Mouse (Mus musculus): Measurements from ENCODE around the gene Fgfr2. TPM values are rescaled to one million over a fixed set of nuclear protein-coding genes. Genes with fewer than 3 reads are reported as not detected.
A peak's percentile ranks its signal among the peaks of the same experiment; 100 is the strongest.

Fgfr2 gene
- polyA plus RNA-seq, 1 experiment from 2014 or later, result 104 TPM

DNA sequence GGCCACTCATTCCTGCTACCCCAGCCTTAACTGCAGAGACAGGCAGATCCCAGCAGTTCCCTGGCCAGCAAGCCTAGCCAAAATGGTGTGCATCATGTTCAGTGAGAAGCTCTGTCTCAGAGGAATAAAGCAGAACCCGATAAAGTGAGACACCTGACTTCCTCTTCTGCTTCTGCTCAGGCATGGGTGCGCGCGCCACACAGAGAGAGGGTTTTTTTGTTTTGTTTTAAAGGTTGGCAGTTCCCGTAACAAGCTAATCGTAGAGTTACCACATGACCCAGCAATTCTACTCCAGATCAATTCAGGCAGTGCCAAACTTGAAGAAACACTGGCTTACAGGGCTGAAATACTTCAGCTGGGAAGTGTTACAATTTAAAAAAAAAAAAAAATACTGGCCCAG is 554.3 kb downstream of the Fgfr2 start:
- Histone ChIP-seq H3K4me1 (peaks cover 20% of the 10 kb centered on the region), H3K4me3 (replicated peaks) (no peak overlapping the region), H3K27ac (no peak overlapping the region), H3K9me3 (no peaks in the 10 kb centered on the region), H3K4me2 (no peak overlapping the region), H3K27me3 (replicated peaks) (no peaks in the 10 kb centered on the region), H3K36me3 (peaks cover 18% of the 10 kb centered on the region), H3K9ac (no peak overlapping the region)
- 92% methylated on average over 6 of the region's 6 CpGs for WGBS
- no peak for ATAC-seq (ENCODE audit: insufficient read depth, low FRiP score, low read depth)

DNA sequence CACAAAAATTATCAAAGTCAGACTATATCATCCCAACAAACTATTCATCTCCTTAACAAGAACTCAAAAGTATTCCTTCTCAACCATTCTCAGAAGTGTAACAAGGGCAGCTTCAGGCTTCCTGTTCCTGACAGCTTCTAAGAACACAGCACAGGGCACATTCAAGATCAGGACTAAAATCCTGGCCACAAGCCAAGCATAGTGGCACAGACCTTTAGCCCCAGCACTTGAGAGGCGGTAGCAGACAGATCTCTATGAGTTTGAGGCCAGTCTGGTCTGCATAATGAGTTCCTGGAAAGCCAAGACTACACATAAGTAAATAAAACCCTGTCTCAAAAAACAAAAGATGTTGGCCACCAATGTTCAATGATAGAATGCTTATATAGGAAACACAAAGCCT is 557.3 kb downstream of the Fgfr2 start:
- Histone ChIP-seq H3K4me2 (no peak overlapping the region), H3K27ac (no peak overlapping the region), H3K9me3 (no peaks in the 10 kb centered on the region), H3K9ac (no peak overlapping the region), H3K4me1 (0 out of 2 replicates have a peak, but pooled peaks cover 12% of the 10 kb centered on the region), H3K4me3 (replicated peaks) (no peak overlapping the region), H3K36me3 (peaks cover 36% of the 10 kb centered on the region), H3K27me3 (replicated peaks) (no peaks in the 10 kb centered on the region)
- no peak for ATAC-seq (ENCODE audit: insufficient read depth, low FRiP score, low read depth)
- WGBS, result 57% methylated on average over 1 of the region's 1 CpGs

DNA sequence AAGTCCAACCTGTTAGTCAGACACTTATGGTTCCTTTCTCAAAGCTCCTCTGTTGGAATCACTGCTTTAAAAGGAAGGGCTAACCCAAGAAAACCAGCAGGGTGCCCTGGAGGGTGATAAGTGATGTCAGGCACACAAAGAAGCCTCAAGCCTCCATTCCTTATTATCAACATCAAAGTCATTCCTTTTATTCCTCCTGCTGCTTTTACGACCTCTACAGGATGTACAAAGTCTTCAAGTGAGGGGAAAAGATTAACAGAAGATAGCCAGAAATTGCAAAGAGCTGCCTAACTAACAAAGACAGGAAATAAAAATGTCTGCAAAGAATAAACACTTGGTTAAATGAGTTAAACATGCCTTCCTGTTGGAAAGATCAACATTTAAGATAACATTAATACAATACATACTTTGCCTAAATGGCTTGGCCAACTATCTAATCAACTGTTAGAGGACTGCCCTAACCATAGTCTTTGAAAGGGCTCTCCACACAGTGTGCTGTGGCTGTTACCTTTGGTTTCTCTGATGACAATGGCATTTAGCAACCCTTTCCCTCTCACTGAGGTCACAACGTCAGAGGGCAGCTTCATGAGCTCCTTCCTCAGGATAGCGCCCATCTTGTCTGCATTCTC is 563.9 kb downstream of the Fgfr2 start:
- Histone ChIP-seq H3K4me2 (no peak overlapping the region), H3K36me3 (peaks cover 43% of the 10 kb centered on the region), H3K27me3 (replicated peaks) (no peaks in the 10 kb centered on the region), H3K27ac (no peak overlapping the region), H3K4me3 (replicated peaks) (no peak overlapping the region), H3K4me1 (no peaks in the 10 kb centered on the region), H3K9ac (no peak overlapping the region), H3K9me3 (no peaks in the 10 kb centered on the region)
- 40% methylated on average over 3 of the region's 3 CpGs for WGBS
- no peak for ATAC-seq (ENCODE audit: insufficient read depth, low FRiP score, low read depth)

DNA sequence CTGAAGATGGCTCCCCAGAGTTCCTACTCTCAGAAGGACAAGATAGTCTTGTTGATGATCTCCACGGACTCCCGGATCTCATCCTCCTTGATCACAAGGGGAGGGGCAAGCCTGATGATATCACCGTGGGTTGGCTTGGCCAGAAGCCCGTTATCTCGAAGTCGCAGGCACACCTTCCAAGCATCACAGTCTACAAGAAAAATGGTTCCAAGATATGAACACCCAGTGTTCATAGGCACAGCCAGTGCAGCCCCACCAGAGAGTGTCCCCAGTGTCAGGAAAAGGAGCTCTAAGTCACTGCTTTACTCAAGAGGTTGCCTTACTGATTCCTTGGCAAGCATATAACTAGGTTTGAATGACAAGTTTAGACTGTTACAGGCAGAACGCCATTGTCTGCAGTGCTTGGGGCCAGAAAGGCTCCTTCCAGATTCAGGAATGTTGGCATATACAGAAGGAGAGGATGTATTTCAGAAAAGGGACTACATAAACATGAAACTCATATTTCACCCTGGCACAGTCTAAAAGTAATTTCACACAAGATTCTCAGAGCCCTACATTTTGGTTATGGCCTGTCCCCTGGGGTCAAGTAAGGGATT is 564.9 kb downstream of the Fgfr2 start:
- H3K27ac ChIP-seq, result no peak overlapping the region
- H3K36me3 ChIP-seq, result peaks cover 35% of the 10 kb centered on the region
- no peak overlapping the region for H3K4me2 ChIP-seq
- no peak overlapping the region for H3K4me3 ChIP-seq (replicated peaks)
- no peak for ATAC-seq (ENCODE audit: insufficient read depth, low FRiP score, low read depth)
- no peaks in the 10 kb centered on the region for H3K9me3 ChIP-seq
- H3K9ac ChIP-seq, result no peak overlapping the region
- H3K27me3 ChIP-seq (replicated peaks), result no peaks in the 10 kb centered on the region
- no peaks in the 10 kb centered on the region for H3K4me1 ChIP-seq
- WGBS, result 77% methylated on average over 7 of the region's 7 CpGs

DNA sequence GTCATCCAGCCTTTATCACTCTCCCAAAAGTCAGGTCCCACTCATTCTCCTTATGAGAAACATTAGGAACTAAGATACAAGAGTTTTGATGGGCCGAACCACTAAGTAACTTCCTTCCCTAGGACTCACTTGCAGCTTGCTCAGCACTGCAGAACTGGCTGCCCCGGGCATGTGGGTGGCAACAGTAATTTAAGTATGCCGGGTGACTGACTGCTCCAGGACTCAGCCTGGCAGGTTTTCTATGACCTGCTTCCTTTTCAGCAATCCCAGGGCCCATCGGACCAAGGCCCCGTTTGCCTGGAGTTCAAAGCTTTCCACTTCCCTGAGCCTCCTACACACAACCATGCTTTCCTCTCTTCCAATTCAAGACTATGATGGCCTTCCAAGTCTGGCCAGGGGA is 566.6 kb downstream of the Fgfr2 start:
- Histone ChIP-seq H3K27me3 (replicated peaks) (no peaks in the 10 kb centered on the region), H3K36me3 (peaks cover 24% of the 10 kb centered on the region), H3K27ac (no peak overlapping the region), H3K4me2 (no peak overlapping the region), H3K9ac (no peak overlapping the region), H3K4me1 (no peaks in the 10 kb centered on the region), H3K9me3 (no peaks in the 10 kb centered on the region), H3K4me3 (replicated peaks) (no peak overlapping the region)
- no peak for ATAC-seq (ENCODE audit: insufficient read depth, low FRiP score, low read depth)
- 83% methylated on average over 5 of the region's 5 CpGs for WGBS

DNA sequence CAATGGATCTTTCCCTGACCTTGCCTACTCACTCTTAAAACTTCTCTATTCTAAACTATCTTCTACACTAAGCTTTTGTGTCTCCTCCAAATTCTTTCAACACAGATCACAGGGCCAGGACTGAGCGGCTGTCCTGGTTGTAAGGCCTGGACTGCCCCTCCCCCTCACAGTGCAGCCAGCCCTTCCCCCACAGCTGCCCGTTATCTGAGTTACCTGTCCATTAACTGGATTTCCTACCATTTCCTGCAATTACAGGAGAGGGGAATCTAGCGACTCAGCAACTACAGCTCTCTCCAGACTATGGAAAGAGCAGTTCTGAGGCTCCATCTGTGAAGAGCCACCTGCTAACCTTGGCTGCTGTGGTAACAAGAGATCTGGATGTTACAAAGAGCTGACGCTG is 567.2 kb downstream of the Fgfr2 start:
- H3K27ac ChIP-seq, result no peak overlapping the region
- H3K36me3 ChIP-seq, result peaks cover 21% of the 10 kb centered on the region
- WGBS, result 32% methylated on average over 4 of the region's 4 CpGs
- ATAC-seq (ENCODE audit: insufficient read depth, low FRiP score, low read depth), result no peak
- H3K27me3 ChIP-seq (replicated peaks), result no peaks in the 10 kb centered on the region
- no peak overlapping the region for H3K4me3 ChIP-seq (replicated peaks)
- no peak overlapping the region for H3K9ac ChIP-seq
- H3K4me2 ChIP-seq, result no peak overlapping the region
- no peaks in the 10 kb centered on the region; the same call in 1 of the 2 replicates for H3K4me1 ChIP-seq
- H3K9me3 ChIP-seq, result no peaks in the 10 kb centered on the region

DNA sequence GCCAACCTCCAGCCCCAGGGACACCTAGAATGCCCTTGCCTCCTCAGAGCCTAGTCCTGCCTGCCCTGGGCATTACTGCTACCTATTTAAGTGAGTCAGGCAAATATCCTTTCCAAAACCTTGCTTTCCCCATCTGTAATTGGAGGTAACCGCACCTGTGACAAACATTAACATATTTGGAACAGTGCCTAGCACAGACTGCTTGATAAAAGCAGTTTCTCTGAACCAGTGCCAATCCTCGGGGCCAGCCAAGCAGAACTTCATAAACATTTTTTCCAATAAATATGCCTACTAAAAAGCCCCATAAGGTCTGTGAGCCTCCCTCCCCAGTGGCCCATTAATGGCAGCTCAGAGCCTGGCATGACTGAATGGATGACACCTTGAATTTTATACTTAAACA is 569.1 kb downstream of the Fgfr2 start:
- WGBS, result 57% methylated on average over 2 of the region's 2 CpGs
- Histone ChIP-seq H3K9ac (no peak overlapping the region), H3K36me3 (peaks cover 14% of the 10 kb centered on the region), H3K4me2 (no peak overlapping the region), H3K4me3 (replicated peaks) (no peak overlapping the region), H3K4me1 (no peaks in the 10 kb centered on the region; the same call in 1 of the 2 replicates), H3K27ac (no peak overlapping the region), H3K27me3 (replicated peaks) (no peaks in the 10 kb centered on the region), H3K9me3 (no peaks in the 10 kb centered on the region)
- no peak for ATAC-seq (ENCODE audit: insufficient read depth, low FRiP score, low read depth)

DNA sequence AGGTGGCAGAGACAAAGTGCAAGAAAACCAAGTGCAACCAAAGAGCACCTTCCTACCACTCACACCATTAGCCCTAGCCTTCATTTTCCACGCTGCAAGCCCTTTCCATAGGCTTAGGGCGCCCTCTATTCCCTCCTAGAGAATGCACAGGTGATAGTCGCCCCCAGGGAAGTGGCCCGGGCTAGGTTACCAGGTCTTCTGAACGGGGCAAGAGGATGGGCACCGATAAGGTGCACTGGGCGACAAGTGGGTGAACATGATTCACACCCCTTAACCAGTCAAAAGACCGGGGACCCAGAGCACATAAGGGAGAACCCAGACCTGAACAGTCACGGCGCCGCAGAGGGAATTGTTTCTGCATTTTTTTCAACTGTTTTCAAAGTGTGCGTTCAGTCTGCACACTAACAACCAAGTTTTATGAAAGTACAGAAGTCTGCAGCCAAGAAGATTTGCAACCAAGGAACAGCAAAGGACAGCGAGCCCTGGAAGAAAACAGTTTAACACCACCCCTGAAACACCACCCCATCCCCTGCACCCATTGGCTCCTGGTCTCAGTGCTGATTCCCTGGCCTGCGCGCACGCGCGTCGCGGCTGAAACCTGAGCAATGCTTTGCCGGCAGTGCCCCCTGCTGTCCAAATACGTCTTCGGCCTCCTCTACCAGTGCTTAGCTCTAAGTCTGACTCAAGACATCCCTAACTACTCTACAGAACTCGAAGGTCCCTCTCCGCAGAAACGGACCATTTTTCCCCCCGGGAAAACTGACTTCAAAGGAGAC is 571.6 kb downstream of the Fgfr2 start:
- peak overlapping the region; percentile 38; the same call in 1 of the 2 replicates for H3K9ac ChIP-seq
- ATAC-seq (ENCODE audit: insufficient read depth, low FRiP score, low read depth), result peak; percentile 92
- no peaks in the 10 kb centered on the region for H3K9me3 ChIP-seq
- peak overlapping the region; percentile 57; the same call in 1 of the 2 replicates for H3K27ac ChIP-seq
- H3K4me1 ChIP-seq, result no peaks in the 10 kb centered on the region; the same call in 1 of the 2 replicates
- 1% methylated on average over 27 of the region's 27 CpGs for WGBS
- H3K27me3 ChIP-seq (replicated peaks), result no peaks in the 10 kb centered on the region
- no peaks in the 10 kb centered on the region for H3K36me3 ChIP-seq
- peak overlapping the region; percentile 90 for H3K4me2 ChIP-seq
- H3K4me3 ChIP-seq (replicated peaks), result peak overlapping the region; percentile 52

DNA sequence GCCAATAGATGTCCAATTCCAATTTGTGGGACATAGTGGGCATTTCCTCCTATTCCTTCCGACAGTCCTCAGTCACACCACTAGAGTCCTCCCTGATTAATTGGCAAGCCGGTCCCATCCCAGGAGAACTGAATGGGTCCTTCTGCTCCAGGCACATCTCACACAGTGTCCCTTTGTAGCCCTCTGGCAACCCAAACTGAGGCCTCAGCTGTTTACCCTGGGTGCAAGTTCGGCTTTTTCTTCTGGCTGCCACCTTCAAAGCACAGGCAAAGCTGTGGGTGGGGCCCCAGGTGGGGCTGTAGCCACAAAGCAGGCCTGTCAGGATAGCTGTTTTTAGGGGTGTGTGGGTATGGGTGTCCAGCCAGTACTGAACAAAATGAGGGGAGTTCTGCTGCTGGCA is 576.0 kb downstream of the Fgfr2 start:
- Histone ChIP-seq H3K4me2 (no peak overlapping the region), H3K27ac (no peak overlapping the region), H3K36me3 (no peaks in the 10 kb centered on the region), H3K4me1 (no peaks in the 10 kb centered on the region; the same call in 1 of the 2 replicates), H3K9ac (no peak overlapping the region), H3K4me3 (replicated peaks) (no peak overlapping the region), H3K27me3 (replicated peaks) (no peaks in the 10 kb centered on the region), H3K9me3 (no peaks in the 10 kb centered on the region)
- 71% methylated on average over 3 of the region's 3 CpGs for WGBS
- no peak for ATAC-seq (ENCODE audit: insufficient read depth, low FRiP score, low read depth)

DNA sequence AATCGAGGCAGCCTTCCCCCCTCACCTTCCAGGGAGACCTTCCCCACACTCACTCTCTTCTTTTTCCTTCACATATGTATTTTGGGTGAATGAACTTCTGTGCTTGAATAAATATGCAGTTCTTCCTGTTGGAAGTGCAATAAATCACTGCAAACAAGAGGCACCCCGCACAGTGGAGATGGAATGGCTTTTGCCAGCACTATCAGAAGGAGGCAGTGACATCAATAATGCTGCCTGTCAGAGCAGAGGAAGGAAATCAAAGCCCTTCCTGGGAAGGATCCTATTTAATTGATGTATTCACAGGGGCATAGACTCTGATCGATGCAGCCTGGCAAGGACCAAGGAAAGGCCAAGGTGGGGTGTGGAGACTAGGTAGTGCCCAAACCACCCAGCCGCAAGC is 580.7 kb downstream of the Fgfr2 start:
- no peaks in the 10 kb centered on the region for H3K27me3 ChIP-seq (replicated peaks)
- H3K4me2 ChIP-seq, result no peak overlapping the region
- H3K27ac ChIP-seq, result no peak overlapping the region
- no peak for ATAC-seq (ENCODE audit: insufficient read depth, low FRiP score, low read depth)
- H3K36me3 ChIP-seq, result no peaks in the 10 kb centered on the region
- H3K4me3 ChIP-seq (replicated peaks), result no peak overlapping the region
- 43% methylated on average over 4 of the region's 4 CpGs for WGBS
- H3K4me1 ChIP-seq, result no peaks in the 10 kb centered on the region
- H3K9ac ChIP-seq, result no peak overlapping the region
- no peaks in the 10 kb centered on the region for H3K9me3 ChIP-seq

DNA sequence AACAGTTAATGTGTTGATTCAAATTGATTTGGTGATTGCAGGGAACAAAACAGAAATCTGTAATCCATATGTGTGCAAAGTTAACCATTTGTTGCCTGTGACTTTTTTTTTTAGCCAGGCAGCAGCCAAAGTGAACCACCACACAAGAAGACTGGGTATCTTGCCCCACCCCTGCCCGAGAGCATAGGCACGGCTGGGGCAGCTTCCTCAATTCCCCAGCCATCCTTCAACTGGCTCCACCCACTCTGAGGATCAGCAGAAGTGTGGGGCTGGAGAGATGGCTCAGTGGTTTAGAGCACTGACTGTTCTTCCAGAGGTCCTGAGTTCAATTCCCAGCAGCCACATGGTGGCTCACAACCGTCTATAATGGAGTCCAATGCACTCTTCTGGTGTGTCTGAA is 581.6 kb downstream of the Fgfr2 start:
- Histone ChIP-seq H3K4me1 (no peaks in the 10 kb centered on the region), H3K27me3 (replicated peaks) (no peaks in the 10 kb centered on the region), H3K27ac (no peak overlapping the region), H3K4me2 (no peak overlapping the region), H3K9ac (no peak overlapping the region), H3K4me3 (replicated peaks) (no peak overlapping the region), H3K36me3 (no peaks in the 10 kb centered on the region), H3K9me3 (no peaks in the 10 kb centered on the region)
- WGBS, result 63% methylated on average over 3 of the region's 3 CpGs
- ATAC-seq (ENCODE audit: insufficient read depth, low FRiP score, low read depth), result no peak

DNA sequence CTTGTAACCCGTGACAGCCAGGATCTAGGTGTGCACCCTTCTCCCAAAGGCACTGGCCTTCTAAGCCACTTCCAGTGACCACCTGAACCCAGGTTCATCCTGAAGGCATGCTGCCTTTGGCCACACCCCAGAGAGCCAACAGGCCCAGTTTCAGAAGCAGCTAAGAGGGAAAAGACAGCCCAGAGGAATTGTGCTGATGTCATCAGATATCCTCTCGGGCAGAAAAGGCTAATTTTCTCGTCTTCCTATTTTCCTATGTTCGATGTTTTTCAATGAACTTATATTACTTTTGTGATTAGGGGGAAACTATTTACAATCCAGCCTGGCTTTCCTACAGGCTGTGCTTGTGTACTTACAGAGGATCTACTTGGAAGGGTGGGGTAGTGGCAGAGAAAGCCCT is 582.6 kb downstream of the Fgfr2 start:
- H3K36me3 ChIP-seq, result no peaks in the 10 kb centered on the region
- H3K4me2 ChIP-seq, result no peak overlapping the region
- ATAC-seq (ENCODE audit: insufficient read depth, low FRiP score, low read depth), result no peak
- WGBS, result 80% methylated on average over 4 of the region's 4 CpGs
- no peak overlapping the region for H3K4me3 ChIP-seq (replicated peaks)
- no peak overlapping the region for H3K27ac ChIP-seq
- H3K9ac ChIP-seq, result no peak overlapping the region
- H3K4me1 ChIP-seq, result no peaks in the 10 kb centered on the region
- H3K9me3 ChIP-seq, result no peaks in the 10 kb centered on the region
- no peaks in the 10 kb centered on the region for H3K27me3 ChIP-seq (replicated peaks)
